Mouse (Mus musculus) mesoderm, embryonic 11.5 days (tissue): ENCODE results near the gene Olfr1390.
"Not testable (repeated sequence)": the region's sequence is repeated elsewhere in the genome, so short reads cannot be mapped to it uniquely, and the experiment has no call there.

Experiments used
- DNase-seq: peaks from one replicate; pipeline ENCODE4 v3.0.0-alpha.2; 2012; ENCODE audit warnings: low read depth, low spot score

Olfr1390 gene

GRCm38 (mm10) chr11:49334888-49335287, at the start of gene Olfr1390:
Gene Olfr1390, plus strand, starts transcription at chr11:49335188.
- no peak for DNase-seq

GRCm38 (mm10) chr11:49287251-49287650, 47.7 kb upstream of the Olfr1390 start:
- DNase-seq = no peak

GRCm38 (mm10) chr11:49292777-49293176, 42.2 kb upstream of the Olfr1390 start:
- DNase-seq = no peak

- no peak for DNase-seq
Observed at GRCm38 (mm10) chr11:49304441-49304840, 30.5 kb upstream of the Olfr1390 start, which contains the start of gene Olfr10. Gene Olfr10, plus strand, starts transcription at chr11:49304741.

GRCm38 (mm10) chr11:49308547-49308946, 26.4 kb upstream of the Olfr1390 start:
- DNase-seq = not testable (repeated sequence)

GRCm38 (mm10) chr11:49322442-49322841, 12.5 kb upstream of the Olfr1390 start, which contains the start of gene Olfr1391:
Gene Olfr1391, plus strand, starts transcription at chr11:49322742.
- DNase-seq = no peak

- no peak for DNase-seq
Observed at GRCm38 (mm10) chr11:49326726-49327125, 8.3 kb upstream of the Olfr1390 start.

GRCm38 (mm10) chr11:49329686-49330085, 5.3 kb upstream of the Olfr1390 start:
- DNase-seq = no peak

GRCm38 (mm10) chr11:49337150-49337832, 2.3 kb downstream of the Olfr1390 start:
- DNase-seq = no peak

GRCm38 (mm10) chr11:49383133-49383532, 48.1 kb downstream of the Olfr1390 start:
- DNase-seq = no peak

GRCm38 (mm10) chr11:49386118-49386517, 51.1 kb downstream of the Olfr1390 start:
- not testable (repeated sequence) for DNase-seq
